Mouse (Mus musculus): ENCODE measurements around the gene Hcn3. TPM values are rescaled to one million over a fixed set of nuclear protein-coding genes. Genes with fewer than 3 reads are reported as not detected.
"Not testable (repeated sequence)": the region's sequence is repeated elsewhere in the genome, so short reads cannot be mapped to it uniquely, and the experiment has no call there.

The Hcn3 gene
- total RNA-seq, 2 experiments from 2014 or later, result 0.39 to 0.91 TPM

DNA sequence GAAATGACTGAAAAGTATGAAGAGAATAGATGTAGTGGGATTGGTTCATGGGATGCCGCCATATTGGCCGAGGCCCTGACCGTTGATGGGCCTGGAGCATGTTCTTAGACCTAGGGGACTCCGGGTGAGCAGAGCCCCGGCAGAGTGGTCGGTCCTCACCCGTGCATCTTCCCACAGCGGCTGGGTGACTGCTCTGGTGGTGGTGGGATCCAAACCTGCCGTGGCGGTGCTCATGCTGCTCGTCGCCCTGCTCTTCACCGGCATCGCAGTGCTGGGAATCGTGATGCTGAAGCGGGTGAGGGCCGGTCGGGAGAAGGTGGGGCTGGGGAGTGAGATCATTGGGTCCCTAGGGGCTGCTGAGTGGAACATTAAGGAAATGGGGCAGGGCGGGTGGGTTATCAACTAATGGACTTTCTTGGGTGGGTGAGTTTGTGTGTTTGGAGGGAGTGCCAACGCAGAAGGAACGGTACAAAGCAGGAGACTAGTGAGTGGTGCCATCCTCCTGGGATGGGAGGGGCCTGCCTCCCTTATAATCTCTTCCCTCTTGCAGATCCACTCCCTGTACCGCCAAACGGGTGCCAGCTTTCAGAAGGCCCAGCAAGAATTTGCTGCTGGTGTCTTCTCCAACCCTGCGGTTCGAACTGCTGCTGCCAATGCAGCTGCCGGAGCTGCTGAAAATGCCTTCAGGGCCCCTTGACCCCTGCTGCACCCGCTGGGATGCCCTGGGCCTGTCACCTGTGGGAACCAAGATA lies 21.9 kb upstream of the Hcn3 start:
- no peak for DNase-seq (ENCODE audit: low spot score in 2 of 2)

DNA sequence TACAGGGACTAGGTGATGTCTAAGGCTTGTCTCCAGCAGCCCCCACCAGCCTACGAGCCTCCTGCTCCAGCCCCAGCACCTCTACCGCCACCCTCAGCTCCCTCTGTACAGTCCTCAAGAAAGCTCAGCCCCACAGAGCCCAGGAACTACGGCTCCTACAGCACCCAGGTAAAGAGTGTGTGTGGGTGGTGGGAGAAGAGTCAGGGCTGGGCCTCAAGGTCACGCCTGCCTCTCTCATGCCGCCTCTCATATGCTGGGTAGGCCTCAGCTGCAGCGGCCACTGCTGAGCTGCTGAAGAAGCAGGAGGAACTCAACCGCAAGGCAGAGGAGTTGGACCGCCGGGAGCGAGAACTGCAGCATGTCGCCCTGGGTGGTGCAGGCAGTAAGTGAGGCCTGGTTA lies 19.1 kb upstream of the Hcn3 start:
- no peak for DNase-seq (ENCODE audit: low spot score in 2 of 2)

DNA sequence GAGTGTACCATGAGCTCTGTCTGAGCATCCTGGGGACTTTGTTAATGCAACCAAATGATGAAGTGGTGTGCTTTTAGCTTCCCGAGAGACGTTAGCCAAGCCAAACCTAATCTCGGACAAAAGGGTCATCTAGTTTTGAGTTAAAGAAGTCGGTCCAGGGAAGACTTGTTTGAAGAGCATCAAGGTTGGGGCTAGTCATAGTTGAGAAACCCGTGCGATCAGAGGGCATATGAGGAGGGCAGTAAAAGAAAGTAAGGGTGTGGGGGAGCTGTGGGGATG lies 18.1 kb upstream of the Hcn3 start:
- no peak for DNase-seq (ENCODE audit: low spot score in 2 of 2)

DNA sequence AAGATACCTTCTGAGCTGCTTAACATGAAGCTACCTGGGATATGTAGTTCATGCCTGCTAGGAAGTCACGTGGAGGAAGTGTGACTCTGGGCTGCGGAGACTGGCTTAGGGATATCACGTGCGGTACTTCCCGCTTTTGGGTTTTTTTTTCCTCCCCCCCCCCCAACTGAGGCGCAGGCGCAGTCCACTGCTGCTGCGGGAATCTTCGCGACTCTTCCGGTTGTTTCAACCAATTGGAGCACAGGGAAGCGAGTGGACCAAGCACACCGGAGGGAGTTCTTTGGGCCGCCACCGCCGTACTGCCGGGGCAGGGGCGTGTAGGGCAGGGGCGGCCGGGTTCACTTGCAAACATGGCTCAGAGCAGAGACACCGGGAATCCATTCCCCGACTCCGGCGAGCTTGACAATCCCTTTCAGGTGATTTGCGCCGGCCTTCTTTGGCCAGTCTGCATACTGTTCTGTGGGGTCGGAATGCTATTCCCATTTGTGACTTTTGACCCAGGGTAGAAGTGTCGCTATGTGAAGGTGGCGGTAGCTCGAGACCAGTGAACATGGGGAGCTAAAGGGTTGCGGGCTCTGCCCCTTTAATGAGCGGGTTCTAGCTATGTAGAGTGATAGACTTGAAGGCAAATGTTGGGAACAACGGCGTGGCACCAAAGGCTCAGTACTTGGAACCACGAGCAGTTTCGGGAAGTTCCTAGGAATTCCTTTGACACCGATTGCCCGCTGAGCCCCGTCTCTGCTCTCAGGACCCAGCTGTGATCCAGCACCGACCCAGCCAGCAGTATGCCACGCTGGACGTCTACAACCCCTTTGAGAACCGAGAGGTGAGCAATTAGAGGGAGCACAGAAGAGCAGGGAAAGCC lies 17.5 kb upstream of the Hcn3 start, which contains the start of gene Scamp3:
Gene Scamp3 (plus strand): TSS at position 232 of the 865 bp plus-strand sequence.
- DNase-seq (ENCODE audit: low spot score in 2 of 2), result peak; percentile 67 to 78

DNA sequence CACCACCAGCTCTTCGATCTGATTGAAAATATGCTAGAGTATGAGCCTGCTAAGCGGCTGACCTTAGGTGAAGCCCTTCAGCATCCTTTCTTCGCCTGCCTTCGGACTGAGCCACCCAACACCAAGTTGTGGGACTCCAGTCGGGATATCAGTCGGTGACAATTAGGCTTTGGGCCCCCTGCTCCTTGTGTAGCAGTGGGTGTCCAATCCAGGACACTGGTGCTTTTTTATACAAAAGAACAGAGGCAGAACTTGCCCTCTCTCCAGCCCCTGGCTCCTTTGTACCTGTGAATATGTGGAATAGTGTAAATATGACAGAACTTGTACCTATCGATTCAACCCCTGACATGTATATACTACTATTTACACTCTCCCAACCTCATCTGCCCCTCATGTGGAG lies 16.4 kb upstream of the Hcn3 start:
- DNase-seq (ENCODE audit: low spot score in 2 of 2), result no peak

DNA sequence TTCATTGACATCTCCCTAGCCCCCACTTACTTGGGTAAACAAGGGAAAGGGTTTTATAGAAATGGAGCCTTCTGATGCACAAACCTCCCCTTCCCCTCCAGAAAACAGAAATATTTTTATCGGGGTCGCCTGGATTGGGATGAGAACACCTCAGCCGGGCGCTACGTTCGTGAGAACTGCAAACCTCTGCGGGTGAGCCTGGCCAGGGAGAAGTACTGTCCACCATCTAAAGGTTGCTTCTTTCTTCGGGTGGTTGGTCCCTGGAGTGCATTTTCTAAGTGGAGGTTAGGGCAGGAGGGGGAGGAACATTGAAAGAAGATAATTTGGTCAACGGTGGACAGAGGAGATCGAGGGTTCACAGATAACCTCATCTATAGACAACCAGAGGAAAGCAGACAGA lies 15.5 kb upstream of the Hcn3 start:
- DNase-seq (ENCODE audit: low spot score in 2 of 2), result no peak

DNA sequence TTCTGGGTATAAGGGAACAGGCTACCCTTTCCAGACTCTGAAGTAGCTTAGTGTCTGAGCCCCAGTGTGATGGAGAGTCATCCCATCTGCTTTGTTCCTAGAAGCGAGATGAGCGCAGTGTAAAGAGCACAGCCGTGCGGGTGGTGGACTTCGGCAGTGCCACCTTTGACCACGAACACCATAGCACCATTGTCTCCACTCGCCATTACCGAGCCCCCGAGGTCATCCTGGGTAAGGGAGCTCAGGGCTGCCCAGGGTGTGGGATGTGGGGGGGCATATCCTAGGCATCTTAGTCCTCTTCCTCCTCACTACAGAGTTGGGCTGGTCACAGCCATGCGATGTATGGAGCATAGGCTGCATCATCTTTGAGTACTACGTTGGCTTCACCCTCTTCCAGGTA lies 14.8 kb upstream of the Hcn3 start:
- no peak for DNase-seq (ENCODE audit: low spot score in 2 of 2)

DNA sequence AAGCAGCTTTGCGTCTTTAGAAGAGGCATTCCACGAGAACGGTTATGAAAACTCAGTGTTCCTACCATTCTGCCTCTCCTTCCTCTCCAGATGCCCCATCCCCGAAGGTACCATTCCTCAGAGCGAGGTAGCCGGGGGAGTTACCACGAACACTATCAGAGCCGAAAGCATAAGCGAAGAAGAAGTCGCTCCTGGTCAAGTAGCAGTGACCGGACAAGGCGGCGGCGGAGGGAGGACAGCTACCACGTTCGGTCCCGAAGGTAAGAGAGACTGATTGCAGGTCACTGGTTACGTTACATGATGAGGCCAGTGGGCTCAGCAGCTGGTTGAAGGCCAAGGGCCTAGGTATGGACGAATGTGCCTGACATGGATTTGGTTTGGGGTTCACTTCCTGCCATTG lies 6.9 kb upstream of the Hcn3 start:
- no peak for DNase-seq (ENCODE audit: low spot score in 2 of 2)

DNA sequence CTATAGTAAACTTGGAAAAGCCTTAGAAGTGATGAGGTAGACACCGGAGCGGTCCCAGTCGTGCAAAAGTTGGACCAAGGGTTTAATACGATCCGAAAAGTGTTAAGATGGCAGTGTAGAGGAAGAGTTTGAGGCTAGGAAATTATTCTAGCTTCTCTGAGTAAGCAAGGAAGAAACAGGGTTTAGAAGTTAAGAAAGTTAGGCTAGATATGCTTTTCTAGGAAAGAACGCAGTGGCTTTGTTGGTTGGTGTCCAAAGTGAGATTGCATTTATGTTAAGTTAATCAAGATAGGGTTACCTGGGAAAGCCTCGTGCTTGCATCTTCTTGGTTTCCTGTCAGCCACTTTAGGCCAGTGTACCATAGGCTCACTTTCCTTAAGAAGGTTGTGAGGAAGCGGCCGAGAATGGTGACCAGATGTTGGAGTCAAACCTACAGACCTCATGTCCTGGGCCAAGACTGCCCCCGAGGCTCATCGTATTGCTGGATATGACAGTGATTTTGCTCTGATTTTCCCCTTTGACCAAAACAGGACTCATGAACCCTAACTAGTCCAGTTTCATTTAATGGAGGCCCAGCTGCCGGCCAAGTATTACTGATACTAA lies 5.4 kb upstream of the Hcn3 start:
- no peak for DNase-seq (ENCODE audit: low spot score in 2 of 2)

DNA sequence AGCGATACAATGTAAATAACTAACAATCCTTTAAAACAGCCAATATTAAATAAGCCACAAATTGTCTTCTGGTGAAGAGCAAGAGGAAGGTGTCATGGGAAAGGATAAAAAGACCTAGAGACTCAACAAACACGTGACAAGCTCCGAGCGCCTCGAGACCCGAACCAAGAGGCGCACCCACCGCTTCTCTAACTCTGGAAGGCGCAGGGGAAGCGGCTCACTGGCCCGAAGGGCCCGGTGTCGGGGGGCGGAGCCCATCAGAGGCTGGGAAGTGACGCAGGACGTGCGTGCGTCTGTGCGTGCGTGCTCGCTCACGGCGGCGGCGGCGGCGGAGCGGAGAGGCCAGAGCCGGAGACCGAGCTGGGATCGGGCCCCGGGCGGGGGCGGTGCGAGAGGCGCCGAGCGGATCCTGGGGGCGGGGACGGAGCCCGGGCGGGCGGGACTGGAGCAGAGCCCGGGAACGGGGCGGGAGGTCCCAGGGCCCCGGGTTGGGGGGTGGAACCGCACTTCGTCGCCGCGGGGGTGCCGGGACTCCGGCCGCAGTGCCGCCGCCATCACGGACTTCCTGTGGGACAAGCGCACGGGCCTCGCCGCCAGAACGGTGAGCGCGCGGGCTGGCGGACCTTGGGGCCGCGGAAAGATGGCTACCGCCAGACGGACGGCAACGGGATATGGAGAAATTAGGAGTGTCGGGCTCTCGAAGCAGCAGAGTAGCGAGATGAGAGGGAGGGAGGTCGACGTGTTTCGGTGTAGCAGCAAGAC lies 4.7 kb upstream of the Hcn3 start, which contains the start of gene Clk2:
Gene Clk2 (plus strand): TSS at position 290 of the 762 bp plus-strand sequence.
- DNase-seq (ENCODE audit: low spot score in 2 of 2), result peak; percentile 85 to 94

DNA sequence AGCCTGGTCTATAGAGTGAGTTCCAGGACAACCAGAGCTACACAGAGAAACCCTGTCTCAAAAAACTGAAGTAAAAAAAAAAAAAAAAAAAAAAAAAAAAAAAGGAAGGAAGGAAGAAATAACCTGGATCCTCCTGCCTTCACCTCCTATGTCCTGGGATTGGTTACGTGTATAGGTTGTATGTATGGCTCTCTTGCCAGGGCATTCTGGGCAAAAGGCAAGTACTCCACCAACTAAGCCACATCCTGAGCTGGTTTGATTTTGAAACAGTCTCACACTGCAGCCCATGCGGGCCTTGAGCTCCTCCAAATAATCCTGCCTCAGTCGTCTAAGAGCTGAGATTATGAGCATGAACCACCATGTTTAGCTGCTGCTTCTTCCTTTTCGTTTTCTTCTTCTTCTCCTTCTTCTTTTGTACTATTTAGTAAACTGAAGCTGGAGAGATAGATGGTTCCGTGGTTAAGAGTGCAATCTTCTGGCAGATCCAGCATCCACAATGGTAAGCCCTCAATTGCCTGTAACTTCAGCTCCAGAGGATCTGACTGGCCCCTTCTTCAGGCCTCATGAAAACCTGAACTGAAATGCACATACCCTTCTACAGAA lies 3.7 kb upstream of the Hcn3 start:
- DNase-seq (ENCODE audit: low spot score in 2 of 2), result no peak

DNA sequence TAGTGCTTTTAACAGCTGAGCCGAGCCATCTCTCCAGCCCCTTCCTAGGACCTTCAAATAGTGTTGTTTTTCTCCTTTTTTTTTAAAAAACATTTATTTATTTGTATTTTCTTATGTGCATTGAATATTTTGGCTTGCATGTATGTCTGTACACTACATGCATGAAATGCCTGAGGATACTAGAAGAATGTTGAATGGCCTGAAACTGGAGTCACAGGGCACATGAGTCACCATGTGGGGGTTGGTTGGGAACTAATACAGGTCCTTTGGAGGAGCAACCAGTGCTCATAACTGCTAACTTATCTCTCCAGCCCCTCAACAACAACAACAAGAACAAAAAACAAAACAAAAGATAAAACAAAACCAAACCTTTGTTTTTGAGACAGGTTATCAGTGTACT lies 3.1 kb upstream of the Hcn3 start:
- no peak for DNase-seq (ENCODE audit: low spot score in 2 of 2)

DNA sequence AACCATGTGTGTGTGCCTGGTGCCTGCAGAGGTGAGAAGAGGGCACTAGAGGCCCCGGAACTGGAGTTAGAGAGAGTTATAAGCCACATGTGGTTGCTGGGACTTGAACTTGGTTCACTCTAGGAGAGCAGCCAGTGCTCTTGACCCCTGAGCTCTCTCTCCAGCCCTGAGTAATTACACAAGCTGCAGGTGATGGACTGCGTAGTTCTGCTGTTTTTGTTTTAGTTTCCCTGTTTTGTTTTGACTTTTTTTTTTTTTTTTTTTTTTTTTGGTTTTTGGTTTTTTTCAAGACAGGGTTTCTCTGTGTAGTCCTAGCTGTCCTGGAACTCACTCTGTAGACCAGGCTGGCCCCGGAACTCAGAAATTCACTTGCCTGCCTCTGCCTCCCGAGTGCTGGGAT lies 1.8 kb upstream of the Hcn3 start:
- no peak for DNase-seq (ENCODE audit: low spot score in 2 of 2)

DNA sequence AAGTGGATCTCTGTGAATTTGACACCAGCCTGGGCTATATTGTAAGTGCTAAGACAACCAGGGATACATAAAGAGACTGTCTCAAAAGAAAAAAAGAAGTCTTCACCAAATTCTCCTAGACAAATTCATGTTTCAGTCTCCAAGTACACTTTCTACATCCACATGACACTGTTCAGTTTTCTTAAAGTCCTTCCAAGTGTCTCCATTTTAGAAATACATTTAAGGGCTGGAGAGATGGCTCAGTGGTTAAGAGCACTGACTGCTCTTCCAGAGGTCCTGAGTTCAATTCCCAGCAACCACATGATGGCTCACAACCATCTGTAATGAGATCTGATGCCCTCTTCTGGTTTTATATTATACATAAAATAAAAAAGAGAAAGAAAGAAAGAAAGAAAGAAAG lies 1.2 kb upstream of the Hcn3 start:
- DNase-seq (ENCODE audit: low spot score in 2 of 2), result not testable (repeated sequence)

DNA sequence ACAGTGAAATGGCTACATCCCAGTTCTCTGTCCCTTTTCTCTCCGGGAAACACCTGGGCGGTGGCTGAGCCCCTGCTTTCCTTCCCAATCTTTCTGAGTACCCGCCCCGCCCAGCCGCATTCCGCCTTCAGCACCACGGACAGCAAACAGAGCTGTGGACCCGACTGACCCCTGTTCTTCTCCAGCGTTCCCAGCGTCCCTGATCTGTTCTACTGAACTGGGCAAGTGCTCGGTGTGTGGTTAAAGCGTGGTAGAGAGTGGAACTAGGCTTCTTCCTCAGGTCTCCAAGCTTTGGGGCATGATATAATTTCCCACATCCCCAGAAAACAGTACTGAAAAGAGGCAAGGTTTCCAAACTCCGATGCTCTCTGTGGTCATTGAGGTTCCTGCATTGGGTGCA lies 785 bp downstream of the Hcn3 start:
- peak in 1 of 2 experiments; percentile 63 for DNase-seq (ENCODE audit: low spot score in 2 of 2)

DNA sequence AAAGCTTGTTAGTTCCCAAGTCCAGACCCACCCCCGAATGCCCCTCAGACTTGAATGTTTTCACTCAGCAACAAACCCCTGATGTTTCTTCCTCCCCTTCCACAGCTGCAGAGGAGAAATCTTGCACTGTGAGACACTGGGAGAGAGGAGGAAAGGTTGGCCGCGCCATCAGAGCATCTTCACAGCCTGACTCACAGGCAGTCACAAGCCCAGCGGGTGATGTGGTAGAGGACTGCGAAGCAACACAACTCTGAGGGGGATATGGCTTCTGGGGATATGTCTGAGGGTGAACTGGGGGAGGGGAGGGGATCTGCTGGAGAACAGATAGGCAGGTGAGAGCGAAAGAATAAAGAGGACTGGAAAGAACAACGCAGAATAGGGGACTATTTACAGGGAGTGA lies 1.3 kb downstream of the Hcn3 start:
- no peak for DNase-seq (ENCODE audit: low spot score in 2 of 2)

DNA sequence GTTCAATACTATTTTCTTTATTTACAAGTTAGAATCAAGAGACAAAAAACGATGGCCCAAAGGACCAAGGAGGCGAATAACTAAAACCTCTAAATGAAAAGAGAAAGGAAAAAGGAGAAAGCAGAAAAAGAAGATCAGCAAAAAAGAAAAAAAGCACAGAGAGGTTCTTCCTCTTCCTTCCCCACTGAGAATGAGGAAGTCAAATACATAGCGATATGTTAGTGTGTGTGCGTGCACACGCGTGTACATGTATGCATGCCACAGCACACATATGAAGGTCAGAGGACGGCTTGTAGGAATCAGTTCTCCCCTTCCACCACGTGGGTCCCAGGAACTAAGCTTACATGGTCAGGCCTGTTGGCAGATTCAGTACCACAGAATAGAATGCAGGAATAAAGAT lies 3.0 kb downstream of the Hcn3 start:
- no peak for DNase-seq (ENCODE audit: low spot score in 2 of 2)

DNA sequence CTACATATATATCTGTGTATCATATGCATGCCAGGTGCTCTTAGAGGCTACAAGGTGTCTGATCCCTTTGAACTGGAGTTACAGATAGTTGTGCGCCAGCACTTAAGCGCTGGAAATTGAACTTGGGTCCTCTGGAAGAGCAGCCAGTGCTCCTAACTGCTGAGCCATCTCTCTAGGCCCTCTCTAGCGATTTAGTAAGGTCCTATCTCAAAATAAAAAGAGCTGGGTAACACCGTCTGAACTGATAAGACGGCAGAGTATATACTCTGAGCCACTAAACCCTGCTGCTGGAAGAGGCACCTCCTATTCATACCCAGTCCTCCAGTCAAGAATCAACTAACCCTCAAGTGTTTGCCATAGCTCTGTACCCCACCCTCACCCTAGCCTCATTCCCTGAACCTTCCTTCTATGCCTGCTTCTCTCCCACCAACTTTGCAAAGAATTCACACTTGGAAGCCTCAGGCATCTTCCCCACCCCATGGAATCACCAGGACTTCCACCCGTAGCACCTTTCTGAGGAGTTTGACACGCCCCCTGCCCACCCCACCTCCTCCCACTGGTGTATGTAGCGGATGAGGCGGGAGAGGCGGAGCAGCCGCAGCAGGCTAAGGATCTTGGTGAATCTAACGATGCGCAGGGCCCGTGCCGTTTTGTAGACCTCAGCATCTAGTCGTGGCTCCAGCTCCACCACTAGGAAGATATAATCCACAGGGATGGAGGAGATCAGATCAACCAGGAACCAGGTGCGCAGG lies 7.7 kb downstream of the Hcn3 start:
- DNase-seq (ENCODE audit: low spot score in 2 of 2), result no peak

DNA sequence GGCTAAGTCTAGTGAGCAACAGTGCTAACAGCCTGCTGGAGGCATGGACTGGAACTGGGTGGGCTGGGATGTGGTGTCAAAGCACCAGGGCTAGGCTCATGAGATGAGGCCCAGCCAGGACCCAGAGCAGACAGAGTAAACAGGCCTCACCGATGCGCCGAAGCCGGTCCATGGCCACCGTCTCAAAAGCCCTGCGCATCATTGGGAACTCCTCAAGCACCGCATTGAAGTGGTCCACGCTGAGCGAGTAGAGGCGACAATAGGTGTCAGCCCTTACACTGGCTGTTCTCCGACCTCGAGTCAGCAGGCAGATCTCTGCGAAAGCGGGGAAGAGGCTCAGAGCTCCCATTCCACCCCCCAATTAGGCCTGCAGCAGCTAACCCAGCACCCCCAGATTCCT lies 11.4 kb downstream of the Hcn3 start:
- no peak for DNase-seq (ENCODE audit: low spot score in 2 of 2)

DNA sequence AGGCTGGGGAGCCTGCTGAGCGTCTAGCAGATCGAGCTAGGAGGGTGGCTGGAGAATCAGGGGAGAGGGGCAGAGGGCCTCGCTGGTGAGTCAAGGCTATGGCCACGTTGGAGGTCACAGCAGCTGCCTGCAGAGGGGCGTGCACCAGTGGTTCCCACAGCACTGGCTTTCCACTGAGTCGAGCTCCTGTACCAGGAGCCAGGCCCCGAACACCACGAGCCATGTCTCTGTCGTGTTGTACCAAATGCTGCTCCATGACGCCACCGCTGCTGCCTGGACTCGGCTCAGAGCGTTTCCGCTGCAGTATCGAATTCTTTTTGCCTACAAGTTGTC lies 12.1 kb downstream of the Hcn3 start:
- DNase-seq (ENCODE audit: low spot score in 2 of 2), result no peak

Data from gastrocnemius, postnatal 4 days (tissue).